Mouse (Mus musculus) cerebellum, adult 11 months (tissue): ENCODE measurements around the gene Gid4.
A peak's percentile ranks its signal among the peaks of the same experiment; 100 is the strongest.
"Not testable (repeated sequence)": the region's sequence is repeated elsewhere in the genome, so short reads cannot be mapped to it uniquely, and the experiment has no call there.

Experiments used
- DNase-seq: peaks from one replicate; pipeline ENCODE4 v3.0.0; 2022

Gene Gid4

GRCm38 (mm10) chr11:60435133-60435532 lies 18.2 kb downstream of the Gid4 start:
- no peak for DNase-seq

GRCm38 (mm10) chr11:60436618-60437017 lies 19.7 kb downstream of the Gid4 start:
- no peak for DNase-seq

DNA sequence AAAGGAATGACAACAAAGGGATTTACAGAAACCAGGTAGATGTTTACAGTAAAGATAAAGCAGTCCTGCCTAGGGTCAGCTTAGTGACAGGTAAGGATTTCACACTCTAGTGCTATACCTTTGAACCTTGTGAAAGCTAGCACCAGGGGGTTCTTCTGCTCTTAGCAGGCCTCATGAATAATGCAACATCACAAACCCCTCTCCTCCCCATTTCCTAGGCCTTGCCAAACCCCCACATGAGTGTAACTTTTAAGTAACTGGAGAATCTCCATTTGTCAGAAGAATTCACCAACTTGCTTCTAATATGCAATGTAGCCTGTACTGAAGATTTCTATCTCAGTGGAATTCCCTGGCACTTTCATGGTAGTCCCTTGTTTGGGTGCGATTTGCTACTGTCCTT lies 22.7 kb downstream of the Gid4 start:
- not testable (repeated sequence) for DNase-seq

- DNase-seq, result no peak
These were observed 23.2 kb downstream of the Gid4 start for GRCm38 (mm10) chr11:60440176-60440575.

DNA sequence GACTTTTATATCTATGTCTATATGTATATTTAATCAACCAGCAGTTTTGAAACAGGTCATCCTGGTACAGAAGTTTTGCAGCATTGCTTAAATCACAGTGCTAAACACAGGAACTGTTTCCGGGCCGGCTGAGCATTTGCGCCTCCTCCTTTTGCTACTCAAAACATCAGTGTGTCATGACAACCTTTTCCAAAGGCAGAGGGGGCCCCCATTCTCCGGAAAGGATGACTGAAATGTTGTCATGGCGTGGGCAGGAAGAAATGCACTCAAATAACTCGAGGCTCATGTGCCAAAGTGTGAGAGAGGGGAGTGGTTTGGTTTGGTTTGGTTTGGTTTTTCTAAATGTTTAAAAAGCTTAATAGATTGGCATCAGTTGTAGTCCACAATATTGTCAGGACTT lies 26.0 kb downstream of the Gid4 start:
- no peak for DNase-seq

- DNase-seq, result no peak
These were observed 27.1 kb downstream of the Gid4 start for GRCm38 (mm10) chr11:60444007-60444406.

DNA sequence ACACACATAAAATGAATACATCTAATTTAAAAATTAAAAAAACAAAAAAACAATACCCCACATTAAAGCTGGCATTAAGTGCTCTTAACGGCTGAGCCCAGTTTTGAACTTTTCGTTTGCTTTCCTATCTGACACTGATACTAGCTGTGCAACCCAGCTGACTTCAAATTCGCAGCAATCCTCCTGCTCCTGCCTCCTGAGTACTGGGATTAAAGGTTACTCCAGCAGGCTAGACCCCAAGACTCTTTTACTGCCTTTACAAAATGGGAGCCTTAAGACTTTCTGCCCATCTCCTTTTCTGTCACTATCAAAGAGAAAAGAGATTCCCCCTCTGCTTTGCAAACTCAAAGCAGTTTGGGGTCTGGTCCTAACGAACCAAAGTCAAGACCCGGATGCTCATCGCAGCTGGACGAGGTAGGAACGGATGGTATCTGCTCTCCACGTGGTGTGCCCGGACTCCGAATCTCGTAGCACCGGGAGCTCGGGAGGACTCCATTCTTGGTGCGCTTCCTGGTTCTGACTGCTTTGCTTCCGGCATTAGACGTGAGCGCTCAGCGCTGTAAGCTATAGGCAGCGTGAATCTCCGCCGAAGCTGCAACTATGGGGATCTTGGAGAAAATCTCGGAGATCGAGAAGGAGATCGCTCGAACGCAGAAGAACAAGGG lies 37.3 kb downstream of the Gid4 start, which contains the start of gene Drg2:
Gene Drg2 (plus strand): TSS at position 512 of the 665 bp plus-strand sequence.
- DNase-seq, result peak; percentile 85

- no peak for DNase-seq
These were observed 37.8 kb downstream of the Gid4 start for GRCm38 (mm10) chr11:60454745-60455087.

DNA sequence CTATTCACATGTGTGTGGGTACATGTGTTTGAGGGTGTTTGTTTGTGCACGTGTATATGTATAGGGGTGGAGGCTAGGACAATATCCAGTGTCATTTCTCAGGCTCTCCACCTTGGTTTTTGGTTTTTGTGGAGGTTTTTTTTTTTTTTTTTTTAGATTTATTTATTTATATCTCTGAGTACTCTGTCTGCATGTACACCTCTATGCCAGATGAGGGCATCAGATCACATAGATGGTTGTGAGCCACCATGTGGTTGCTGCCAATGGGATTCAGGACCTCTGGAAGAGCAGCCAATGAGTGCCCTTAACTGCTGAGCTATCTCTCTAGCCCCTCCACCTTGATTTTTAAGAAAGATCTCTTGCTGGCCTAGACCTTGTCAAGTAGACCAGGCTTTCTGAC lies 41.0 kb downstream of the Gid4 start:
- no peak for DNase-seq

DNA sequence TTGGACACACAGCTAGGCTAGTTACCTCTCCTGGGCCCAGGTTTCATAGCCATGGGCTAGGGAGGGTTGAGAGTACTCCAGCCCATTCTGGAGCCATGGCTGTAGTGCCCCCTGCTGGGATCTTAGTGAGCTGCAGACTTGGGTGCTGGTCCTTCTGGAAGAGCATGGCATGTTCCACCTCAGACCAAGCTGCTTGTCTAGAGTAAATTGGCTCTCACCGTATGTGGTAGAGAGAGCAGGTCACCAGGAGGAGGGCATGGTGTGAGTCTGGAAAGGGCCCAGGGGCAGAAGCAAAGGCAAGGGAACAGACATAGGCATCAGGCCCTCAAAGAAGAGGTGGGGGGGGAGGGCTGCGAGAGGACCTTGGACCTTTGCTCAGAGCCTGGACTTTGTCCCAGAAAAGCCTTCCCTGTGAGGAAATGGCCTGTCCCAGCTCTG lies 49.0 kb downstream of the Gid4 start:
- DNase-seq, result peak; percentile 42

- no peak for DNase-seq
These were observed 52.1 kb downstream of the Gid4 start, which contains the start of gene Myo15 for GRCm38 (mm10) chr11:60469039-60469438. Gene Myo15 (plus strand): TSS chr11:60469339.

DNA sequence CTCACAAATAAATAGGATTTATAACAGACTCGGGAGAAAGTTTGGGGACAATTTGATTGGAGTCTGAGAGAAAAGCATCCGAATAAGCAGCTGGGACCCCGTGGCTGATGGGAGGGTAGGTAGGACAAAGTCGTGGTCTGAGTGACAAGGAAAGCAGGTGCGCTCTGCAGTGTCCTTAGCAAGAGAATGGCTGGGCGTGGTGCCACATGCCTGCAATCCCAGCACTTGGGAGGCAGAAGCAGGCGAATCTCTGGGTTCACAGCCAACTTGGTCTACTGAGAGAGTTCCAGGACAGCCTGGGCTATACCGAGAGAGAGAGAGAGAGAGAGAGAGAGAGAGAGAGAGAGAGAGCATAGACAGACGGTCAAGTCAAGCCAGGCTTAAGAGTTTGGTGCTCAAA lies 53.8 kb downstream of the Gid4 start:
- no peak for DNase-seq

GRCm38 (mm10) chr11:60474534-60474933 lies 57.6 kb downstream of the Gid4 start:
- DNase-seq, result no peak

- no peak for DNase-seq
These were observed 58.9 kb downstream of the Gid4 start for GRCm38 (mm10) chr11:60475668-60476362.

GRCm38 (mm10) chr11:60478121-60478520 lies 61.2 kb downstream of the Gid4 start:
- DNase-seq, result no peak

DNA sequence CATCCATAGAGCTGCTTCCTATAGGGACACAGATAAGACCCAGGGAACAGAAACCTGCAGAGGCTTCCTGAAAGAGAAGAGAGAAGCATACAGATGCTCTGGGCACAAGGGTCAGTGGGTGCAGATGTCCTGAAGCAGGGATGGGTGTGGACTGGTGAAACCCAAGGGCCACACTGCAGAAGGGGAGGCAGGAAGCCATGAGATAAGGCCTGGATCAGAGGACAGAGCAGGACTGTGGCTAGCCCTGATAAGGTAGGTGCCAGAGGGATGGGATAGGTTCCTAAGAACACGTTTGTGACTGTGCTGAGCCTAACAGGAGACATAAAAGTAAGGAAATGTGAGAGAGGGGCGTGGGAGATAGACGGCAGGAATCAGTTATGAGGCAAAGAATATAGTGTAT lies 69.3 kb downstream of the Gid4 start:
- no peak for DNase-seq

GRCm38 (mm10) chr11:60492726-60493125 lies 75.8 kb downstream of the Gid4 start:
- DNase-seq, result peak; percentile 16

- no peak for DNase-seq
These were observed 78.7 kb downstream of the Gid4 start for GRCm38 (mm10) chr11:60495692-60496091.
